Mouse (Mus musculus) embryonic facial prominence, embryonic 13.5 days (tissue): Measurements from ENCODE around the gene Ttc39b. TPM values are rescaled to one million over a fixed set of nuclear protein-coding genes. Genes with fewer than 3 reads are reported as not detected.

Source experiments
- ATAC-seq: fragments of 200-750 bp; cut with Nextera tagmentation; 2 replicates; pipeline ENCODE4 v1.8.0; 2017; ENCODE audit warnings: low read depth; ENCODE audit not compliant: insufficient number of reproducible peaks, insufficient read depth, low FRiP score, low TSS enrichment
- H3K27ac ChIP-seq: fragments of 300-500 bp; sonication (generic); 2 replicates; pipeline ENCODE4 v1.5.1; 2015; ENCODE audit warnings: moderate library complexity, mild to moderate bottlenecking, inconsistent platforms
- H3K27me3 ChIP-seq: fragments of 300-500 bp; sonication (generic); 2 replicates; pipeline ENCODE4 v1.6.1; 2015; ENCODE audit warnings: mild to moderate bottlenecking, inconsistent platforms
- H3K36me3 ChIP-seq: fragments of 300-500 bp; sonication (generic); 2 replicates; pipeline ENCODE4 v1.6.1; 2015; ENCODE audit warnings: mild to moderate bottlenecking, inconsistent platforms
- H3K4me1 ChIP-seq: fragments of 300-500 bp; sonication (generic); 2 replicates; pipeline ENCODE4 v1.6.1; 2015; ENCODE audit warnings: inconsistent platforms
- H3K4me2 ChIP-seq: fragments of 300-500 bp; sonication (generic); 2 replicates; pipeline ENCODE4 v1.6.1; 2015; ENCODE audit warnings: moderate library complexity, mild to moderate bottlenecking, inconsistent platforms
- H3K4me3 ChIP-seq: fragments of 300-500 bp; sonication (generic); 2 replicates; pipeline ENCODE4 v1.5.1; 2015; ENCODE audit warnings: mild to moderate bottlenecking, inconsistent platforms
- H3K9ac ChIP-seq: fragments of 300-500 bp; sonication (generic); 2 replicates; pipeline ENCODE4 v1.6.1; 2015; ENCODE audit warnings: mild to moderate bottlenecking, inconsistent platforms
- H3K9me3 ChIP-seq: fragments of 300-500 bp; sonication (generic); 2 replicates; pipeline ENCODE4 v1.6.1; 2016; ENCODE audit warnings: inconsistent platforms
- WGBS: fragments of 180-500 bp; shearing (Covaris S2); methylation state at CpG from one replicate; pipeline ENCODE4 v1.1.7; 2015; ENCODE audit warnings: mixed read lengths; 5-methylcytosine and 5-hydroxymethylcytosine counted together
- polyA plus RNA-seq: library from polyadenylated mRNA; unstranded; fragments of >200 nt; fragmentation: Nextera tagmentation; extraction: Ambion mirVana; gene quantifications from 2 replicates; pipeline ENCODE4 v1.2.1, GENCODE M21; 2015

Ttc39b gene
- 3.5 and 3.9 TPM in 2 replicates for polyA plus RNA-seq

DNA sequence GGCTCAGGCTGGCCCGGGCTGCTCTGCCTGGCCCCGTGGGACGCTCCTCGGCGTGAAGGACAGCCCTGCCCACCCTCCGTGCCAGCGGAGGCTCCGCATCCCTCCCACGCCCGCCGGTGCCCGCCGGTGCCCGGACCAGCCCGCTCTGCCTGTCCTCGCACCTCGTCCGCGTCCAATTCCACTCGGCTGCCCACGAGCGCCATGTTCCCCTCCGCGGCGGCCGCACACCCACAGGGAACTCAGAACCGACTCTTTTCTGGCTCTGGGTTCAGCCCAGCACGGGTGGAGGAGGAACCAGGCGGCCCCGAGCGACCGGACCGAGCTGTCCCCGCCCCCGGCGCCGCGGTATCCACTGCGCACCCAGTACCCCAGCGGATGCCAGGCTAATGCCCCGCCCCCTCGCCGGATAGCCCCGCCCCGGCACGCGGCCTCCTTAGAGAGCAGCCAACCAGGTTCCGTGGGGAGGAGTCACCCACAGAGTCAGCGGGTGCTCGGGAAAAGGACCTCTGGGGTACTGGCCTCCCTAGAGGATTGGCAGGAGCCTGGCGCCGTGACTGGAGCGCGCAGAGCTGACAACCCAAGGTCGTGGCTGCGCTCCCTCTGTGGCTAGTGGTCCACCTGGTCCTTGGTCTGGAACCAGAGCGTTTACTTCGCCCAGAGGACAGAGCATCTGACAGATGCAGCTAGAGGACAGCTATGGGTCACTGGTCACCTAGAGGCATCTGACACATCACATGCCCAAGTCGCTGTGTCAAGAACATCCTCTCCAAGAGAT, at the start of gene Ttc39b:
Gene Ttc39b (minus strand): TSS at position 346 of the 775 bp plus-strand sequence.
- H3K9ac ChIP-seq, result peak within 1 kb of the TSS; percentile 79
- 0% methylated on average over 59 of the region's 59 CpGs for WGBS
- peak within 1 kb of the TSS; percentile 77 for H3K4me3 ChIP-seq
- H3K27me3 ChIP-seq, result peaks cover 7% of the 10 kb centered on the region; the same call in 1 of the 2 replicates
- H3K4me1 ChIP-seq, result peaks cover 12% of the 10 kb centered on the region
- H3K27ac ChIP-seq, result peak within 1 kb of the TSS; percentile 62
- no peaks in the 10 kb centered on the region for H3K36me3 ChIP-seq
- H3K4me2 ChIP-seq, result peak within 1 kb of the TSS; percentile 92
- ATAC-seq, result peak; percentile 97
- no peaks in the 10 kb centered on the region for H3K9me3 ChIP-seq

DNA sequence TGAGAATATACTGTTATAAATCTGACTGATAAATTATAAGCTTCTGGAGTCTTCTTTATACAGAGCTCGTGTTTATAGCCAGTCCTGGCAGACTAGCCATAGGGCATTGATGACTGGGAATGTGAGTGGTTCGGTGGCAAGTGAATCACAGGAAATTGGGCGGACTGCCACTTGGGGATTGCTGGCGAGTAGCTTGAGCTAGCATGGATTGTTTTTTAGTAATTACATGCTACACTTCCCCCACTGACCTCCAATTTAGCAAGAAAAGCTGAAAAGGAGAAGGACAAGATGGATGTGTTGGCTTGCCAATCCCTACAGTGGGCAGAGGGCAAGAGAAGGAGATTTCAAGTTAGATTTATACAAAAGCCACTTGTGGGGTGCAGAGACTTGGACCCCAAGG, 49.3 kb upstream of the Ttc39b start:
- Histone ChIP-seq H3K4me3 (no peak overlapping the region), H3K9ac (no peak overlapping the region), H3K27me3 (no peaks in the 10 kb centered on the region), H3K4me2 (no peak overlapping the region), H3K4me1 (no peaks in the 10 kb centered on the region), H3K9me3 (no peaks in the 10 kb centered on the region), H3K27ac (no peak overlapping the region), H3K36me3 (no peaks in the 10 kb centered on the region)
- ATAC-seq, result no peak
- WGBS, result 53% methylated on average over 4 of the region's 4 CpGs

DNA sequence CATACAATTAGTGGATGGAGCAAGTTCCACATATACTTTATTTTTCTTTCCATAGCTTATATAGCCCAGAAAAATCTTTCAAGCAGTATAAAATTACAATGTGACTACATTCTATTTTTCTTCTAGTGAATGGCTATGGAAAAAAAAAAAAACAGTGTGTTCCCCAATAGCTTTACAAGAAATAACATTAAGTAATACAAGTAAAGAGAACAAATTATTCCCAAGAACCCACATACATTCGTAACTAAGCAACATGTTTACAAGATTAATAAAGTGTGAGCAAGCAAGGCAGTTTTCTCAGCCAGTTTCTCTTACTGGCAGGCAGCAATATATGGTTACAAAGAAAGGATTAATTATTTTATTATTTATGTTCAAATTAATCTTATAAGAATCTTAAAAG, 33.7 kb upstream of the Ttc39b start:
- Histone ChIP-seq H3K9ac (no peak overlapping the region), H3K4me1 (no peaks in the 10 kb centered on the region), H3K27ac (no peak overlapping the region), H3K36me3 (no peaks in the 10 kb centered on the region), H3K9me3 (peaks cover 7% of the 10 kb centered on the region; the same call in 1 of the 2 replicates), H3K4me3 (no peak overlapping the region), H3K4me2 (no peak overlapping the region), H3K27me3 (no peaks in the 10 kb centered on the region)
- 86% methylated on average over 1 of the region's 1 CpGs for WGBS
- no peak for ATAC-seq

DNA sequence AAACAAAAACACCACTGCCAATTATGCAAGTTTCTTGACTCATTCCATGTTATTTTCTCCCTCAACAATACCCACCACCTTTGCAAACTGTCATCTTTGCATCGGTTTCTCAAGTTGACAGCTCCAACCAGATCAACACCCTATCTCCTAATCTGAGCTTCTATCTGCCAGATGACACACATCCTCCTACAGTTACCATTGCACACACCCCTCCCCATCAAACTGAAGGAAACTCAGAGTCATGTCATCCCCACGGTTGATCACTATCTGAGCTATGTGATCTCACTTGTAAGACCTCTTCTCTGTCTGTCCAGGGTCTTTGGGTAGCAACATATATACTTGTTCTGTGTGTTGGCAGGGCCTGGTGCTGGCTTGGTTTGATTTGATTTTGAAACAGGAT, 30.7 kb upstream of the Ttc39b start:
- 82% methylated on average over 2 of the region's 2 CpGs for WGBS
- no peak overlapping the region for H3K4me2 ChIP-seq
- ATAC-seq, result no peak

DNA sequence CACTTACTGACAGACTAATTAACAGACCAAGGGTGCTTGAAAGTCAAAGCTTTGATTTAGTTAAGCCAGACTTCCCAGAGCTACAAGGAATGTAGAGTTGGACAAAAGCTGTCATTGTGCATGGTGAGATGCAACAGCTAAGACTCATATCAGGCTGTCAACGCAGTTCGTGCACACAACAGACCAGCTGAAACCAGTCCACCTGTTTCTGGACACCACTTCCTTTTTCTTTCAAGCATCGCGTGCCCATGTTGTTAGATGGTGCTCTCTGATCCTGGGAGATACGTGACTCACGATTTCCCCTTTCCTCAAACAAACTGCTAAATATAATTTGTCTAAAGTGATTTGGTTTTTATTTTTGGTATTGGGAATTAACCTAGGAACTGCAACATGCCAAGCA, 29.9 kb upstream of the Ttc39b start:
- Histone ChIP-seq H3K9ac (no peak overlapping the region), H3K27me3 (no peaks in the 10 kb centered on the region), H3K36me3 (no peaks in the 10 kb centered on the region), H3K27ac (no peak overlapping the region), H3K4me3 (no peak overlapping the region), H3K4me2 (no peak overlapping the region), H3K4me1 (peaks cover 8% of the 10 kb centered on the region), H3K9me3 (no peaks in the 10 kb centered on the region)
- no peak for ATAC-seq
- WGBS, result 78% methylated on average over 6 of the region's 6 CpGs

More for the DNA sequence above, 30.7 kb upstream of the Ttc39b start:
- H3K27me3 ChIP-seq, result no peaks in the 10 kb centered on the region
- H3K27ac ChIP-seq, result no peak overlapping the region
- no peaks in the 10 kb centered on the region for H3K9me3 ChIP-seq
- no peak overlapping the region for H3K4me3 ChIP-seq
- peaks cover 8% of the 10 kb centered on the region for H3K4me1 ChIP-seq
- H3K9ac ChIP-seq, result no peak overlapping the region
- no peaks in the 10 kb centered on the region for H3K36me3 ChIP-seq

DNA sequence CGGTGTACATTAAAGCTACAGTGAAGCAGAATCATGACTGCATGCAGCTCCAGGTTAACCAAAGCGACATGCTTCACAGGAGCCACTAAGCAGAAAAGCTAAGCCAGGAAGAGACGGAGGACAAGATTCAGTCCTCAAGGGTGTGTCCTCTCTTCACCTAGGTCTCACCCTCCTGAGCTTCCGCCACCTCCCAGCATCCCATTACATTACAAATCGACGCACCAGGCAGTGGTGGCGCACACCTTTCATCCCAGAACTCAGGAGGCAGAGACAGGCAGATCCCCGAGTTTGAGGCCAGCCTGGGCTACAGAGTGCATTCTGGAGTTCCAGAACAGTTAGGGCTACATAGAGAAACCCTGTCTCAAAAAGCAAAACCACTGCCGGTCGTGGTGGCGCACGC, 29.2 kb upstream of the Ttc39b start:
- Histone ChIP-seq H3K9me3 (no peaks in the 10 kb centered on the region), H3K4me1 (peaks cover 8% of the 10 kb centered on the region), H3K4me3 (no peak overlapping the region), H3K27ac (no peak overlapping the region), H3K9ac (no peak overlapping the region), H3K4me2 (no peak overlapping the region), H3K36me3 (no peaks in the 10 kb centered on the region), H3K27me3 (no peaks in the 10 kb centered on the region)
- ATAC-seq, result no peak
- WGBS, result 96% methylated on average over 12 of the region's 12 CpGs

DNA sequence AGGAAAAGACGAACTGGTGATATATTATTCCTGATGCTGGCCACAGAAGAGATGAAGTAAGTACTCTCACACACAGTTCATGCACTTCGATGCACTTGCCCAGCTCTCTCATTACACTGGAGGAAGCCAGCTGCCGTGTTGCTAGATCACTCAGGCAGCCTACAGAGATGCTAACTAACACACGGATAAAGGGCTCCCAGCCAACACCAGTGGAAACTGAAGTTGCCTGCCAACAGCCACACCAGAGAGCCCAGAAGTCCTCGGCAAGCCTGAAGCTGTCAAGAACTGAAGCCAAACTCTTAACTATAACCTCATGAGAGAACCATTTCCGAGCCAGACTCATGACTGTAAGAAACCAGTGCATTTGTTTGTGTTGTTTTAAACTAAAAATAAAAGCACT, 26.7 kb upstream of the Ttc39b start:
- peak; percentile 71 for ATAC-seq
- 0 out of 2 replicates have a peak overlapping the region, but pooled peaks have one; percentile 33 for H3K27ac ChIP-seq
- WGBS, result 43% methylated on average over 6 of the region's 6 CpGs

DNA sequence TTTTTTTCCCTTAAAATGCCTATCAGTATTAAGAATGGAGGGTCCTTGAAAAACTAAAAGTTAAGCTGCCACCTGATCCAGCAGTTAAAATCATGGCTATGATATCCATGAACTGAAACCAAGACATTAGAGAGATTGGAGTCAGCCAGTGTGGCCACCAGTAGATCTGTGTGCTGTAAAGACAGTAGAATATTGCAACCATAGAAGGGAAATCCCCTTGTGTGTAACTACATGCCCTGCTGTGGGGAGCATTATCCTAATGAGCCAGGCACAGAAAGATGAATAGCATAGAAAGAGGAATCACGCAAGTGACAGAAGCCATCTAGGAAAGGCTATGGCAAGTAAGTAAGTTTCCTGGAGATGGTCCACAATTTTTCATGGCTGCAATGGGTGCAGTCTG, 24.9 kb upstream of the Ttc39b start:
- H3K9ac ChIP-seq, result no peak overlapping the region
- no peak overlapping the region for H3K4me2 ChIP-seq
- WGBS, result 88% methylated on average over 1 of the region's 1 CpGs
- H3K27ac ChIP-seq, result no peak overlapping the region
- peaks cover 8% of the 10 kb centered on the region for H3K4me1 ChIP-seq
- no peaks in the 10 kb centered on the region for H3K9me3 ChIP-seq
- H3K27me3 ChIP-seq, result no peaks in the 10 kb centered on the region
- H3K36me3 ChIP-seq, result no peaks in the 10 kb centered on the region
- no peak overlapping the region for H3K4me3 ChIP-seq
- ATAC-seq, result no peak

More for the DNA sequence above, 26.7 kb upstream of the Ttc39b start:
- no peak overlapping the region for H3K4me2 ChIP-seq
- H3K9me3 ChIP-seq, result no peaks in the 10 kb centered on the region
- H3K4me3 ChIP-seq, result no peak overlapping the region
- no peaks in the 10 kb centered on the region for H3K36me3 ChIP-seq
- H3K27me3 ChIP-seq, result no peaks in the 10 kb centered on the region
- H3K4me1 ChIP-seq, result peaks cover 8% of the 10 kb centered on the region
- H3K9ac ChIP-seq, result no peak overlapping the region

DNA sequence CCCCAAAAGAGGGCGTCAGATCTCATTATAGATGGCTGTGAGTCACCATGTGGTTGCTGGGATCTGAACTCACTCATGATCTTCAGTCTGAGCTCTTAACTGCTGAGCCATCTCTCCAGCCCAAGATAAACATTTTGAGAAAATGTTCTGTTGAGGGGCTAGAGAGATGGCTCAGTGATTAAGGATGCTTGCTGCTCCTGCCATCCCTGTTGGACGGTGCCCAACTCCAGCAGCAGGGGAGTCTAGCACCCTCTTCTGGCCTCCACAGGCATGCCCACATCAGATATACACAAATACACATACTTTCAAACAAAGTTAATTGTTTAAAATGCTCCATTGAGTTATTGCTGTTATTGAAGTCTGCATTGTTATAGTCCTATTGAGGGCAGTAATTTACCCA, 19.8 kb upstream of the Ttc39b start:
- Histone ChIP-seq H3K4me2 (no peak overlapping the region), H3K9me3 (no peaks in the 10 kb centered on the region), H3K27me3 (no peaks in the 10 kb centered on the region), H3K9ac (no peak overlapping the region), H3K27ac (no peak overlapping the region), H3K36me3 (no peaks in the 10 kb centered on the region), H3K4me3 (no peak overlapping the region), H3K4me1 (peaks cover 17% of the 10 kb centered on the region)
- WGBS, result 63% methylated on average over 2 of the region's 2 CpGs
- ATAC-seq, result no peak

DNA sequence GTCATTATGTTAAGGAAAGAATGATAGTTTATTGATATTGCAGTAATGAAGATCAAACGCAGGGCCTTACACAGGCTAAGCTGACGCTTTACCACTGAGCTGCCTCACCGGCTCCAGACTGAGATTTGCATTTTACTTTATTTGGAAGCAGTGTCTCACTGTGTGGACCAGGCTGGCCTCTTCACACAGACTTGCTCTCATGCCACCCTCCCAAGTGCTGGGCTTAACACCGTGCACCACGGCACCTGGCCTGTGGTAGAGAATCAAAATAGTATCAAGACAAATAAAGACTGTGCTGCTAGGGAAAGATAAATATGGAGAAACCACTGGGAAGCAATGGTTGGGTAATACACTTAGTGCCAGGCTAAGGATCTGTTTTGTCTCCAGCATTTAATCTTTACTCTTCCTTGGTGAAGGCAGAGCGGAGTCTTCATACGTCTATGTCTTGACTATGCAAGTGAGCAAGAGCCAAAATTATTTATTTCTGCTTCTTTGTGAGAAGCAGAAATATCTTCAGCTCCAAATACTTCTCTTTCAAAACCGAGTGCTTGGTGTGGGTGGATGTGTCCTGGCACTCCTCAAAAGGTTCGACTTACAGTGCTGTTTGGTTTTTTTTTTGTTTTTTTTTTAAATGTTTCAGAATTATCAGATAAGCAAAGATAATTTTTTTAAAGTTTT, 19.2 kb upstream of the Ttc39b start:
- H3K9me3 ChIP-seq, result no peaks in the 10 kb centered on the region
- H3K27ac ChIP-seq, result no peak overlapping the region
- no peak overlapping the region for H3K9ac ChIP-seq
- peaks cover 17% of the 10 kb centered on the region for H3K4me1 ChIP-seq
- H3K4me3 ChIP-seq, result no peak overlapping the region
- WGBS, result 79% methylated on average over 9 of the region's 9 CpGs
- no peaks in the 10 kb centered on the region for H3K36me3 ChIP-seq
- no peaks in the 10 kb centered on the region for H3K27me3 ChIP-seq
- no peak for ATAC-seq
- no peak overlapping the region for H3K4me2 ChIP-seq

DNA sequence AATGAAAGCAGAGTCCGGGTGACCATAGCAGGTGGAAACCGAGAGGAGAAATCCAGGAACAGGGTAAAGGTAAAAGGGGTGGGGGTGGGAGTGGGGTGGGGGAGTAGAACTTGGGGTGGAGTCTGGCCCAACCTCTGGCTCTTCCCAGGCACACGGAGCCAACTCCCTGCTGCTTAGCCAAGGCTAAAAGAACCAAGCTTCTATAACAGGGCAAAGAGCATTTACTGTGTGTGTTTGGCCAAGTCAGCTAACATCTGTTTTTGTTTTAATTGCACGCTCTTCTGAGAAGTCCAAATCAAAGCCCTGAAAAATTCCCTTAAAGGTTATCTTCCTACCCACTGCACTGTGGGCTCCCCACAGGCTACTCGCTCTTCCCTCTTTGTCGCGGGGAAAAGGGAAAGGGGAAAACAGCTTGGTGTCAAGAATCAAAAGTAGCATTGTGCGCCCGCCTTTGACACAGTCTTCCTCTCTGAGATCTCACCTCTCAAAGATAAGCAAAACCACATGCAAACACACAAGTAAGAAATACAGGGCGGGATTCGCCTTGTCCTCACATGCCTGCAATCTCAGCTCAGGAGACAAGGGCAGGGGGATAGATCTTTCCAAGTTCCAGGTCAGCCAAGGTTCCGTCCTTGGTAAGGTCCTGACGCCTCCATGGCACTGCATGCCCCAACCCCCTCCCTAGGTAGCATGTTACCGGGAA, 18.4 kb upstream of the Ttc39b start:
- no peak overlapping the region for H3K4me3 ChIP-seq
- no peak for ATAC-seq
- no peaks in the 10 kb centered on the region for H3K27me3 ChIP-seq
- peak overlapping the region; percentile 36 for H3K4me2 ChIP-seq
- H3K9ac ChIP-seq, result no peak overlapping the region
- 19% methylated on average over 14 of the region's 14 CpGs for WGBS
- H3K27ac ChIP-seq, result no peak overlapping the region
- no peaks in the 10 kb centered on the region for H3K9me3 ChIP-seq
- H3K36me3 ChIP-seq, result no peaks in the 10 kb centered on the region
- H3K4me1 ChIP-seq, result peaks cover 17% of the 10 kb centered on the region
